Mouse (Mus musculus) liver, embryonic 16.5 days (tissue): ENCODE results near the gene Filip1. TPM values are rescaled to one million over a fixed set of nuclear protein-coding genes. Genes with fewer than 3 reads are reported as not detected.

ENCODE experiments used
- ATAC-seq: fragments of 200-750 bp; cut with Nextera tagmentation; 2 replicates; pipeline ENCODE4 v1.8.0; 2017; ENCODE audit warnings: low read depth, mild to moderate bottlenecking, moderate number of reproducible peaks, moderate library complexity
- H3K27ac ChIP-seq: fragments of 300-500 bp; sonication (generic); 2 replicates; pipeline ENCODE4 v1.5.1; 2014; ENCODE audit warnings: mild to moderate bottlenecking, low read length
- H3K27me3 ChIP-seq: fragments of 300-500 bp; sonication (generic); 2 replicates; pipeline ENCODE4 v1.6.1; 2014; ENCODE audit warnings: low read depth, low read length, mixed read lengths; ENCODE audit not compliant: control insufficient read depth, insufficient read depth
- H3K36me3 ChIP-seq: fragments of 300-500 bp; sonication (generic); 2 replicates; pipeline ENCODE4 v1.6.1; 2014; ENCODE audit warnings: mild to moderate bottlenecking; ENCODE audit not compliant: control insufficient read depth, insufficient read depth
- H3K4me1 ChIP-seq: fragments of 300-500 bp; sonication (generic); 2 replicates; pipeline ENCODE4 v1.6.1; 2014; ENCODE audit warnings: low read depth, low read length, mixed read lengths; ENCODE audit not compliant: control insufficient read depth
- H3K4me2 ChIP-seq: fragments of 300-500 bp; sonication (generic); 2 replicates; pipeline ENCODE4 v1.6.1; 2014; ENCODE audit warnings: low read depth, low read length, mixed read lengths
- H3K4me3 ChIP-seq: fragments of 300-500 bp; sonication (generic); 2 replicates; pipeline ENCODE4 v1.5.1; 2014; ENCODE audit warnings: low read depth, mild to moderate bottlenecking, low read length
- H3K9ac ChIP-seq: fragments of 300-500 bp; sonication (generic); 2 replicates; pipeline ENCODE4 v1.6.1; 2014; ENCODE audit warnings: low read depth, low read length
- H3K9me3 ChIP-seq: fragments of 300-500 bp; sonication (generic); replicated peaks from 2 replicates; pipeline ENCODE4 v1.6.1; 2016; ENCODE audit warnings: low read length; ENCODE audit not compliant: control insufficient read depth
- WGBS: fragments of 180-500 bp; shearing (Covaris S2); extraction: QIAGEN DNeasy Blood & Tissue Kit; methylation state at CpG from one replicate; pipeline ENCODE4 v1.1.7; 2014; ENCODE audit not compliant: insufficient replicate concordance; 5-methylcytosine and 5-hydroxymethylcytosine counted together
- polyA plus RNA-seq: library from polyadenylated mRNA; unstranded; fragments of >200 nt; fragmentation: Nextera tagmentation; extraction: Ambion mirVana; gene quantifications from 2 replicates; pipeline ENCODE4 v1.2.1, GENCODE M21; 2015

The Filip1 gene
- polyA plus RNA-seq, 1 experiment from 2014 or later, result 0.53 TPM

GRCm38 (mm10) chr9:79965003-79965402 lies 47.6 kb downstream of the Filip1 start:
- Histone ChIP-seq H3K9ac (no peak overlapping the region), H3K36me3 (no peaks in the 10 kb centered on the region), H3K4me2 (no peak overlapping the region), H3K4me3 (no peak overlapping the region), H3K4me1 (no peaks in the 10 kb centered on the region), H3K27me3 (no peaks in the 10 kb centered on the region), H3K9me3 (no peaks in the 10 kb centered on the region), H3K27ac (no peak overlapping the region)
- ATAC-seq, result no peak
- WGBS, result 51% methylated on average over 5 of the region's 5 CpGs

GRCm38 (mm10) chr9:79961630-79962285 lies 50.9 kb downstream of the Filip1 start:
- Histone ChIP-seq H3K9me3 (no peaks in the 10 kb centered on the region), H3K4me2 (no peak overlapping the region), H3K27me3 (no peaks in the 10 kb centered on the region), H3K27ac (no peak overlapping the region), H3K4me1 (no peaks in the 10 kb centered on the region), H3K4me3 (no peak overlapping the region), H3K36me3 (no peaks in the 10 kb centered on the region), H3K9ac (no peak overlapping the region)
- WGBS, result 58% methylated on average over 16 of the region's 16 CpGs
- peak; percentile 50 for ATAC-seq

GRCm38 (mm10) chr9:79960453-79960852 lies 52.2 kb downstream of the Filip1 start:
- 46% methylated on average over 6 of the region's 6 CpGs for WGBS
- Histone ChIP-seq H3K9me3 (no peaks in the 10 kb centered on the region), H3K27ac (no peak overlapping the region), H3K4me3 (no peak overlapping the region), H3K4me1 (no peaks in the 10 kb centered on the region), H3K36me3 (no peaks in the 10 kb centered on the region), H3K9ac (no peak overlapping the region), H3K4me2 (no peak overlapping the region), H3K27me3 (no peaks in the 10 kb centered on the region)
- ATAC-seq, result no peak

GRCm38 (mm10) chr9:79958395-79958794 lies 54.3 kb downstream of the Filip1 start:
- H3K9me3 ChIP-seq, result no peaks in the 10 kb centered on the region
- no peaks in the 10 kb centered on the region for H3K36me3 ChIP-seq
- no peaks in the 10 kb centered on the region for H3K27me3 ChIP-seq
- no peak for ATAC-seq
- no peaks in the 10 kb centered on the region for H3K4me1 ChIP-seq
- H3K4me3 ChIP-seq, result no peak overlapping the region
- WGBS, result 34% methylated on average over 3 of the region's 3 CpGs
- no peak overlapping the region for H3K4me2 ChIP-seq
- H3K27ac ChIP-seq, result no peak overlapping the region
- no peak overlapping the region for H3K9ac ChIP-seq

- H3K36me3 ChIP-seq, result no peaks in the 10 kb centered on the region
- no peaks in the 10 kb centered on the region for H3K27me3 ChIP-seq
- no peak overlapping the region for H3K4me2 ChIP-seq
- 58% methylated on average over 5 of the region's 5 CpGs for WGBS
- no peaks in the 10 kb centered on the region for H3K9me3 ChIP-seq
- ATAC-seq, result no peak
- no peak overlapping the region for H3K9ac ChIP-seq
- no peaks in the 10 kb centered on the region for H3K4me1 ChIP-seq
- no peak overlapping the region for H3K4me3 ChIP-seq
- H3K27ac ChIP-seq, result no peak overlapping the region
Measured at GRCm38 (mm10) chr9:79954944-79955343, 57.7 kb downstream of the Filip1 start.

GRCm38 (mm10) chr9:79951984-79952383 lies 60.7 kb downstream of the Filip1 start:
- no peaks in the 10 kb centered on the region for H3K9me3 ChIP-seq
- WGBS, result 50% methylated on average over 8 of the region's 8 CpGs
- H3K36me3 ChIP-seq, result no peaks in the 10 kb centered on the region
- no peak overlapping the region for H3K9ac ChIP-seq
- no peak overlapping the region for H3K27ac ChIP-seq
- no peak overlapping the region for H3K4me2 ChIP-seq
- no peaks in the 10 kb centered on the region for H3K27me3 ChIP-seq
- H3K4me1 ChIP-seq, result peaks cover 2% of the 10 kb centered on the region; the same call in 1 of the 2 replicates
- ATAC-seq, result no peak
- H3K4me3 ChIP-seq, result no peak overlapping the region

GRCm38 (mm10) chr9:79951339-79951738 lies 61.3 kb downstream of the Filip1 start:
- H3K4me1 ChIP-seq, result peaks cover 2% of the 10 kb centered on the region; the same call in 1 of the 2 replicates
- WGBS, result 66% methylated on average over 5 of the region's 5 CpGs
- no peak overlapping the region for H3K9ac ChIP-seq
- H3K36me3 ChIP-seq, result no peaks in the 10 kb centered on the region
- no peak overlapping the region for H3K4me3 ChIP-seq
- no peaks in the 10 kb centered on the region for H3K9me3 ChIP-seq
- no peak overlapping the region for H3K4me2 ChIP-seq
- no peaks in the 10 kb centered on the region for H3K27me3 ChIP-seq
- no peak for ATAC-seq
- no peak overlapping the region for H3K27ac ChIP-seq

- Histone ChIP-seq H3K4me2 (no peak overlapping the region), H3K9ac (no peak overlapping the region), H3K27me3 (no peaks in the 10 kb centered on the region), H3K36me3 (no peaks in the 10 kb centered on the region), H3K4me1 (peaks cover 2% of the 10 kb centered on the region; the same call in 1 of the 2 replicates), H3K4me3 (no peak overlapping the region), H3K27ac (no peak overlapping the region), H3K9me3 (no peaks in the 10 kb centered on the region)
- ATAC-seq, result no peak
- WGBS, result 81% methylated on average over 5 of the region's 5 CpGs
Measured at GRCm38 (mm10) chr9:79950666-79951065, 62.0 kb downstream of the Filip1 start.

GRCm38 (mm10) chr9:79950038-79950437 lies 62.6 kb downstream of the Filip1 start:
- 62% methylated on average over 6 of the region's 6 CpGs for WGBS
- Histone ChIP-seq H3K4me1 (peaks cover 2% of the 10 kb centered on the region; the same call in 1 of the 2 replicates), H3K9ac (no peak overlapping the region), H3K4me2 (no peak overlapping the region), H3K9me3 (no peaks in the 10 kb centered on the region), H3K27me3 (no peaks in the 10 kb centered on the region), H3K36me3 (no peaks in the 10 kb centered on the region), H3K4me3 (no peak overlapping the region), H3K27ac (no peak overlapping the region)
- ATAC-seq, result no peak
